Mouse (Mus musculus) lung, postnatal 0 days (tissue): ENCODE measurements around the gene Zbtb22. TPM values are rescaled to one million over a fixed set of nuclear protein-coding genes. Genes with fewer than 3 reads are reported as not detected.
"Not testable (repeated sequence)": the region's sequence is repeated elsewhere in the genome, so short reads cannot be mapped to it uniquely, and the experiment has no call there.

ENCODE experiments used
- ATAC-seq: fragments of 200-750 bp; cut with Nextera tagmentation; 2 replicates; pipeline ENCODE4 v1.8.0; 2017; ENCODE audit warnings: moderate library complexity
- DNase-seq: peaks from one replicate; pipeline ENCODE4 v3.0.0-alpha.2; 2016; ENCODE audit warnings: low spot score
- H3K27ac ChIP-seq: fragments of 300-500 bp; sonication (generic); 2 replicates; pipeline ENCODE4 v1.5.1; 2014; ENCODE audit warnings: antibody characterized with exemption, mild to moderate bottlenecking, low read length, mixed read lengths
- H3K27me3 ChIP-seq: fragments of 300-500 bp; sonication (generic); replicated peaks from 2 replicates; pipeline ENCODE4 v1.6.1; 2014; ENCODE audit warnings: low read length, mixed read lengths; ENCODE audit not compliant: insufficient read depth
- H3K36me3 ChIP-seq: fragments of 300-500 bp; sonication (generic); 2 replicates; pipeline ENCODE4 v1.6.1; 2014; ENCODE audit warnings: low read length, mixed read lengths; ENCODE audit not compliant: insufficient read depth
- H3K4me1 ChIP-seq: fragments of 300-500 bp; sonication (generic); 2 replicates; pipeline ENCODE4 v1.6.1; 2014; ENCODE audit warnings: antibody characterized with exemption, low read depth, low read length, mixed read lengths; ENCODE audit not compliant: insufficient read depth
- H3K4me2 ChIP-seq: fragments of 300-500 bp; sonication (generic); replicated peaks from 2 replicates; pipeline ENCODE4 v1.6.1; 2014; ENCODE audit warnings: low read depth, mild to moderate bottlenecking, low read length, moderate library complexity, mixed read lengths
- H3K4me3 ChIP-seq: fragments of 300-500 bp; sonication (generic); 2 replicates; pipeline ENCODE4 v1.5.1; 2014; ENCODE audit warnings: low read depth, low read length
- H3K9ac ChIP-seq: fragments of 300-500 bp; sonication (generic); replicated peaks from 2 replicates; pipeline ENCODE4 v1.6.1; 2014; ENCODE audit warnings: low read depth, mild to moderate bottlenecking
- H3K9me3 ChIP-seq: fragments of 300-500 bp; sonication (generic); 2 replicates; pipeline ENCODE4 v1.6.1; 2016; ENCODE audit warnings: low read length, mixed read lengths
- CTCF ChIP-seq: IDR thresholded peaks from 2 replicates; pipeline ENCODE4 v1.5.1; 2016; ENCODE audit warnings: antibody characterized with exemption, mild to moderate bottlenecking
- EP300 ChIP-seq: IDR thresholded peaks from 2 replicates; pipeline ENCODE4 v1.6.1; 2016; ENCODE audit warnings: antibody characterized with exemption, mild to moderate bottlenecking, control low read depth
- WGBS: fragments of 180-500 bp; shearing (Covaris S2); extraction: QIAGEN DNeasy Blood & Tissue Kit; methylation state at CpG from one replicate; pipeline ENCODE4 v1.1.7; 2014; 5-methylcytosine and 5-hydroxymethylcytosine counted together
- polyA plus RNA-seq: library from polyadenylated mRNA; unstranded; fragments of >200 nt; fragmentation: Nextera tagmentation; extraction: Ambion mirVana; gene quantifications from 2 replicates; pipeline ENCODE4 v1.2.1, GENCODE M21; 2015

The Zbtb22 gene
- polyA plus RNA-seq, 1 experiment from 2014 or later: 17.0 TPM

- TF ChIP-seq CTCF (no peak), EP300 (no peak)
- Histone ChIP-seq H3K9ac (no peak overlapping the region), H3K4me2 (no peak overlapping the region), H3K36me3 (no peaks in the 10 kb centered on the region), H3K9me3 (no peaks in the 10 kb centered on the region), H3K4me3 (no peak overlapping the region), H3K4me1 (no peaks in the 10 kb centered on the region), H3K27me3 (no peaks in the 10 kb centered on the region), H3K27ac (no peak overlapping the region)
- 56% methylated on average over 4 of the region's 4 CpGs for WGBS
- ATAC-seq (no peak), DNase-seq (no peak)
These were observed 16.1 kb upstream of the Zbtb22 start for GRCm38 (mm10) chr17:33899642-33900041.

- no peaks in the 10 kb centered on the region for H3K9me3 ChIP-seq
- H3K4me3 ChIP-seq: no peak overlapping the region
- DNase-seq: no peak
- no peak for TF ChIP-seq EP300
- no peak for TF ChIP-seq CTCF
- no peak overlapping the region for H3K9ac ChIP-seq
- no peak for ATAC-seq
- H3K4me1 ChIP-seq: no peaks in the 10 kb centered on the region
- no peaks in the 10 kb centered on the region for H3K36me3 ChIP-seq
- no peak overlapping the region for H3K27ac ChIP-seq
- no peaks in the 10 kb centered on the region for H3K27me3 ChIP-seq
- 52% methylated on average over 7 of the region's 7 CpGs for WGBS
- no peak overlapping the region for H3K4me2 ChIP-seq
These were observed 15.3 kb upstream of the Zbtb22 start for GRCm38 (mm10) chr17:33900281-33900988.

GRCm38 (mm10) chr17:33900989-33901314, 14.8 kb upstream of the Zbtb22 start:
- no peaks in the 10 kb centered on the region for H3K4me1 ChIP-seq
- no peaks in the 10 kb centered on the region for H3K27me3 ChIP-seq
- DNase-seq (no peak), ATAC-seq (no peak)
- H3K4me2 ChIP-seq: no peak overlapping the region
- no peaks in the 10 kb centered on the region for H3K36me3 ChIP-seq
- no peaks in the 10 kb centered on the region for H3K9me3 ChIP-seq
- 69% methylated on average over 4 of the region's 4 CpGs for WGBS
- no peak for TF ChIP-seq EP300
- TF ChIP-seq CTCF: no peak
- H3K27ac ChIP-seq: no peak overlapping the region
- H3K4me3 ChIP-seq: no peak overlapping the region
- H3K9ac ChIP-seq: no peak overlapping the region

GRCm38 (mm10) chr17:33901653-33902052, 14.1 kb upstream of the Zbtb22 start:
- 69% methylated on average over 4 of the region's 4 CpGs for WGBS
- H3K36me3 ChIP-seq: no peaks in the 10 kb centered on the region
- no peak overlapping the region for H3K4me2 ChIP-seq
- TF ChIP-seq EP300: no peak
- no peak for TF ChIP-seq CTCF
- no peak overlapping the region for H3K27ac ChIP-seq
- no peaks in the 10 kb centered on the region for H3K4me1 ChIP-seq
- no peak overlapping the region for H3K4me3 ChIP-seq
- no peak overlapping the region for H3K9ac ChIP-seq
- DNase-seq (no peak), ATAC-seq (no peak)
- H3K27me3 ChIP-seq: no peaks in the 10 kb centered on the region
- no peaks in the 10 kb centered on the region for H3K9me3 ChIP-seq

GRCm38 (mm10) chr17:33902079-33902478, 13.6 kb upstream of the Zbtb22 start:
- WGBS: 46% methylated on average over 4 of the region's 4 CpGs
- Histone ChIP-seq H3K4me2 (no peak overlapping the region), H3K36me3 (no peaks in the 10 kb centered on the region), H3K4me3 (no peak overlapping the region), H3K27ac (no peak overlapping the region), H3K4me1 (no peaks in the 10 kb centered on the region), H3K9ac (no peak overlapping the region), H3K9me3 (no peaks in the 10 kb centered on the region), H3K27me3 (no peaks in the 10 kb centered on the region)
- TF ChIP-seq CTCF (no peak), EP300 (no peak)
- ATAC-seq (no peak), DNase-seq (no peak)

- H3K27ac ChIP-seq: no peak overlapping the region
- no peak overlapping the region for H3K4me2 ChIP-seq
- no peak overlapping the region for H3K9ac ChIP-seq
- no peak for TF ChIP-seq CTCF
- no peak for TF ChIP-seq EP300
- 57% methylated on average over 7 of the region's 7 CpGs for WGBS
- no peaks in the 10 kb centered on the region for H3K36me3 ChIP-seq
- no peaks in the 10 kb centered on the region for H3K27me3 ChIP-seq
- DNase-seq (no peak), ATAC-seq (no peak)
- H3K4me1 ChIP-seq: no peaks in the 10 kb centered on the region
- no peak overlapping the region for H3K4me3 ChIP-seq
- no peaks in the 10 kb centered on the region for H3K9me3 ChIP-seq
These were observed 13.2 kb upstream of the Zbtb22 start for GRCm38 (mm10) chr17:33902491-33902890.

GRCm38 (mm10) chr17:33903911-33904651, 11.6 kb upstream of the Zbtb22 start:
- WGBS: 63% methylated on average over 6 of the region's 6 CpGs
- H3K27me3 ChIP-seq, DNase-seq, H3K4me2 ChIP-seq, ATAC-seq, H3K9me3 ChIP-seq, H3K27ac ChIP-seq, H3K9ac ChIP-seq, H3K4me1 ChIP-seq, H3K36me3 ChIP-seq, H3K4me3 ChIP-seq: not testable (repeated sequence)

GRCm38 (mm10) chr17:33904835-33905234, 10.9 kb upstream of the Zbtb22 start, which contains the start of gene Platr17:
TSS of gene Platr17 (plus strand) at chr17:33905135.
- H3K4me2 ChIP-seq, H3K27ac ChIP-seq, H3K4me1 ChIP-seq, ATAC-seq, H3K27me3 ChIP-seq, H3K4me3 ChIP-seq, DNase-seq, H3K9ac ChIP-seq, H3K9me3 ChIP-seq, H3K36me3 ChIP-seq: not testable (repeated sequence)
- 58% methylated on average over 3 of the region's 4 CpGs for WGBS
